Mouse (Mus musculus): ENCODE data around the gene Igsf3. TPM values are rescaled to one million over a fixed set of nuclear protein-coding genes. Genes with fewer than 3 reads are reported as not detected.

Igsf3 gene
- total RNA-seq, 1 experiment: 22.9 TPM

DNA sequence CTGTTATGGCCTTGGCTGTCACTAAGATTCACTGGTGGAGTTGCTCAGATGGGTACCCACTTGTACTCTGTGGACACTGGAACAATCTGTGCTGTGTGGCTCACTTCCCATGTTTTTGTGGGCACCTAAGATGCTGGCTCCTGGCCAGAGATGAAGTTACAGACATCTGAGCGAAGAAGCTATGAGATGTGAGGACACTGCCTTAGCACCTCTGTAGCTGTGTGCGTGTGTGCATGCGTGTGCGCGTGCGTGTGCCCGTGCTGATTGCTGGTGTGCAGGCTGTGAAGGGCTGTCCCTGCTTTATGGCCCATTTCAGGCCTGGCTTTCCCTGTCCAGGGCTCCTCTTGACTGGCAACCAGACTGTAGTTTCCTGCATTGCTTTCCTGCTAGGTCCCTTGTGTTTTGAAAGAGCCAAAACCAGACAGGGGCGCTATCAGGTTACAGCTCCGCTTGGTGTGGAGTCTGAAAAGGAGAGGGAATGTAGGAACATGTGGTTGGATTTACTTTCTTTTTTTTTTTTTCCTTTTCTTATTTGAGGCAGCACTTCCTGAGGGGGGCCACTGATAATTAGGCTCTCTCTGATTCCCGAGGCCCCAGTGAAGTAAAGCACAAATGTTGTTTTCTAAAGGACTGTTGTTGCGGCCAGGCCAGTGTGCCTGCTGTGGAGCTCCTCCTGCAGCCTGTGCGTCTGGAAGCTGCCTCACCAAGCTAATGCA, 21.3 kb downstream of the Igsf3 start:
- no peak for TF ChIP-seq CHD2 (IDR thresholded peaks at IDR 0.05; ENCODE audit: low read depth, low read length)
- TF ChIP-seq ZNF384 (IDR thresholded peaks at IDR 0.05; ENCODE audit: low read depth, low read length): 0 out of 2 replicates have a peak, but pooled peaks have one; percentile 39
- Histone ChIP-seq H3K4me3 (ENCODE audit: insufficient read depth in 1 of 2, low read depth in 1 of 2, low read length in 2 of 2, poor library complexity in 1 of 2, severe bottlenecking in 1 of 2) (no peak overlapping the region), H3K9ac (ENCODE audit: insufficient read depth, low read depth, low read length, poor library complexity, severe bottlenecking) (no peak overlapping the region), H3K36me3 (ENCODE audit: control insufficient read depth, insufficient read depth, low read length, poor library complexity, severe bottlenecking) (no peaks in the 10 kb centered on the region; the same call in 1 of the 2 replicates), H3K4me1 (ENCODE audit: control insufficient read depth in 2 of 2, insufficient read depth in 2 of 2, low read length in 2 of 2, poor library complexity in 1 of 2) (peaks cover 6 to 52% of the 10 kb centered on the region in 2 experiments; a peak in 3 of 4 replicates), H3K27ac (ENCODE audit: insufficient read depth, low read depth, low read length, poor library complexity, severe bottlenecking) (peak overlapping the region; percentile 25; the same call in 1 of the 2 replicates), H3K9me3 (ENCODE audit: control insufficient read depth, insufficient read depth, low read depth, low read length) (no peaks in the 10 kb centered on the region)
- DNase-seq (ENCODE audit: low read depth, low spot score): no peak
- in situ Hi-C loops (cut with MboI; ENCODE audit: low sequenced_read_pairs in 2 of 2, unreplicated experiment in 2 of 2): no loop called here

DNA sequence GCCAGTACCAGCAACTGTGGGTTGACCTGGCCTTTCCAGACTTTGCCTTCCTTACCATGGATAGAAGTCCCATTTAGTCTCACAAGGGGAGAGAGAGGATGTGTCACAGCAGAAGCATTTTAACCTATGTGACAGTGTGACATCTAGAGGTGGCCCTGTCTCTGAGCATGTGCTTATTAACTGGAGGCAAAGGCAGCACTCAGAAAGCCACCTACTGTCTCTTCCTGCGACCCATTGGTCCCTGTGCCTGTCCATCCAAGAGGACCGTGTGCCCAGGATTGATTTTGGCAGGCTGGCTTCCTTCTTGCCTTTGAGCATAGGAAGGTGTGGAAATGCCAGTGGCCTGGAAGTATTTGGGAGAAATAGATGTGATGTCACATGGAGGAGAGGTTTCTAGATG, 22.0 kb downstream of the Igsf3 start:
- H3K9ac ChIP-seq (ENCODE audit: insufficient read depth, low read depth, low read length, poor library complexity, severe bottlenecking): no peak overlapping the region
- TF ChIP-seq ZC3H11A (IDR thresholded peaks at IDR 0.05; ENCODE audit: borderline replicate concordance, low read depth, low read length) (no peak), CHD2 (IDR thresholded peaks at IDR 0.05; ENCODE audit: low read depth, low read length) (no peak), MAFK (IDR thresholded peaks at IDR 0.05; ENCODE audit: insufficient read depth, low read depth, low read length) (no peak), HCFC1 (IDR thresholded peaks at IDR 0.05; ENCODE audit: borderline replicate concordance, insufficient read depth, low read length) (no peak), ZNF384 (IDR thresholded peaks at IDR 0.05; ENCODE audit: low read depth, low read length) (no peak)
- H3K4me3 ChIP-seq (ENCODE audit: insufficient read depth in 1 of 2, low read depth in 1 of 2, low read length in 2 of 2, poor library complexity in 1 of 2, severe bottlenecking in 1 of 2): no peak overlapping the region
- peaks cover 6 to 50% of the 10 kb centered on the region in 2 experiments; a peak in 3 of 4 replicates for H3K4me1 ChIP-seq (ENCODE audit: control insufficient read depth in 2 of 2, insufficient read depth in 2 of 2, low read length in 2 of 2, poor library complexity in 1 of 2)
- DNase-seq (ENCODE audit: low read depth, low spot score): no peak
- no peak overlapping the region for H3K27ac ChIP-seq (ENCODE audit: insufficient read depth, low read depth, low read length, poor library complexity, severe bottlenecking)
- in situ Hi-C loops (cut with MboI; ENCODE audit: low sequenced_read_pairs in 2 of 2, unreplicated experiment in 2 of 2): no loop called here
- no peaks in the 10 kb centered on the region for H3K9me3 ChIP-seq (ENCODE audit: control insufficient read depth, insufficient read depth, low read depth, low read length)
- H3K36me3 ChIP-seq (ENCODE audit: control insufficient read depth, insufficient read depth, low read length, poor library complexity, severe bottlenecking): no peaks in the 10 kb centered on the region

GRCm38 (mm10) chr3:101401501-101401900, 24.6 kb downstream of the Igsf3 start:
- Histone ChIP-seq H3K4me3 (ENCODE audit: insufficient read depth in 1 of 2, low read depth in 1 of 2, low read length in 2 of 2, poor library complexity in 1 of 2, severe bottlenecking in 1 of 2) (no peak overlapping the region), H3K27ac (ENCODE audit: insufficient read depth, low read depth, low read length, poor library complexity, severe bottlenecking) (no peak overlapping the region)
- TF ChIP-seq ZC3H11A (IDR thresholded peaks at IDR 0.05; ENCODE audit: borderline replicate concordance, low read depth, low read length) (no peak), ZNF384 (IDR thresholded peaks at IDR 0.05; ENCODE audit: low read depth, low read length) (no peak)

DNA sequence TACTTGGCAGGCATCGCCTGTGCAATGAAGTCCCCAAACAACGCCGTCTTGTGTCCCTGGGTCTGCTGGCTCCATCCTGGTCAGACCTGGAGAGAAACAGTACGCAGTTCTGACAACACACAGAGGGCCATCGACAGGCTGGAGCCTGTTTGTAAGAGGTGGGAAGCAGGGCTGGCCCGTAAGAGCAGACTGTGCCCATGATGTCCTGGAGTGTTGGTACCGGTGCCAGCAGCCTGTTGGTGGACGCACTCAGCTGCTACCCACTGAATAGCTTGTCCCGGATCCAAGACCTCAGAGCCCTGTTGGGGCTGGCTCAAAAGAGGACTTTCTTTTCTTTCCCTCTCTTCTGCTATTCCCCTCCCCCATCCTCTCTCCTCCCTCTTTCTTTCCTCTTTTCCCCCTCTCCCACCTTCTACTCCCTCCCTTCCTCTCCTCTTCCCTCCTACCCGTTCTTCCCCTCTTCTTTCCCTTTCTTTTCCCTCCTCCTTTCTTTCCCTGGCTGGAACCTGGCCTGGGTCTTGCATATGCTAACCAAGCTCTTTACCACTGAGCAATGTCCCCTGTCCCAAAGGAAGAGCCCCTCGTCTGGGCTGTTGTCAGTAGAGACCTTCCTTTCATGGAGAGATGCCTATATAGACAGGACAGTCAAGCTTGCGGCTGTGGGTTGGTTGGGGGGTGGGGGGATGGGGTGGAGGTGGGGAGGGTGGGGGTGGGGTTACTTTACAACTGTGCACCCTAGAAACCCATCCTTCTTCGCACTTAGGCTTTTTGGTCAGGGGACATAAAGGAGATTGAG, 27.9 kb downstream of the Igsf3 start:
- peaks cover 12 to 35% of the 10 kb centered on the region in 2 experiments for H3K4me1 ChIP-seq (ENCODE audit: control insufficient read depth in 2 of 2, insufficient read depth in 2 of 2, low read length in 2 of 2, poor library complexity in 1 of 2)
- no peaks in the 10 kb centered on the region for H3K36me3 ChIP-seq (ENCODE audit: control insufficient read depth, insufficient read depth, low read length, poor library complexity, severe bottlenecking)
- in situ Hi-C loops (cut with MboI; ENCODE audit: low sequenced_read_pairs in 2 of 2, unreplicated experiment in 2 of 2): no loop called here
- H3K9ac ChIP-seq (ENCODE audit: insufficient read depth, low read depth, low read length, poor library complexity, severe bottlenecking): no peak overlapping the region
- no peak overlapping the region for H3K27ac ChIP-seq (ENCODE audit: insufficient read depth, low read depth, low read length, poor library complexity, severe bottlenecking)
- H3K9me3 ChIP-seq (ENCODE audit: control insufficient read depth, insufficient read depth, low read depth, low read length): no peaks in the 10 kb centered on the region
- TF ChIP-seq ZC3H11A (IDR thresholded peaks at IDR 0.05; ENCODE audit: borderline replicate concordance, low read depth, low read length) (no peak), ZNF384 (IDR thresholded peaks at IDR 0.05; ENCODE audit: low read depth, low read length) (no peak), CHD2 (IDR thresholded peaks at IDR 0.05; ENCODE audit: low read depth, low read length) (no peak), MAFK (IDR thresholded peaks at IDR 0.05; ENCODE audit: insufficient read depth, low read depth, low read length) (no peak), HCFC1 (IDR thresholded peaks at IDR 0.05; ENCODE audit: borderline replicate concordance, insufficient read depth, low read length) (no peak)
- H3K4me3 ChIP-seq (ENCODE audit: insufficient read depth in 1 of 2, low read depth in 1 of 2, low read length in 2 of 2, poor library complexity in 1 of 2, severe bottlenecking in 1 of 2): no peak overlapping the region
- no peak for DNase-seq (ENCODE audit: low read depth, low spot score)

More at GRCm38 (mm10) chr3:101401501-101401900, 24.6 kb downstream of the Igsf3 start:
- in situ Hi-C loops (cut with MboI; ENCODE audit: low sequenced_read_pairs in 2 of 2, unreplicated experiment in 2 of 2): no loop called here
- H3K9ac ChIP-seq (ENCODE audit: insufficient read depth, low read depth, low read length, poor library complexity, severe bottlenecking): no peak overlapping the region
- peaks cover 11 to 42% of the 10 kb centered on the region in 2 experiments for H3K4me1 ChIP-seq (ENCODE audit: control insufficient read depth in 2 of 2, insufficient read depth in 2 of 2, low read length in 2 of 2, poor library complexity in 1 of 2)
- H3K36me3 ChIP-seq (ENCODE audit: control insufficient read depth, insufficient read depth, low read length, poor library complexity, severe bottlenecking): no peaks in the 10 kb centered on the region
- H3K9me3 ChIP-seq (ENCODE audit: control insufficient read depth, insufficient read depth, low read depth, low read length): no peaks in the 10 kb centered on the region
- no peak for DNase-seq (ENCODE audit: low read depth, low spot score)

Data from ES-E14 (cell line).